Mouse (Mus musculus) neural tube, embryonic 10.5 days (tissue): Measurements from ENCODE around the gene Kdm1b.

Experiments
- DNase-seq: peaks from one replicate; pipeline ENCODE4 v3.0.0-alpha.2; 2017; ENCODE audit warnings: low spot score; ENCODE audit errors: extremely low spot score

Kdm1b gene

DNA sequence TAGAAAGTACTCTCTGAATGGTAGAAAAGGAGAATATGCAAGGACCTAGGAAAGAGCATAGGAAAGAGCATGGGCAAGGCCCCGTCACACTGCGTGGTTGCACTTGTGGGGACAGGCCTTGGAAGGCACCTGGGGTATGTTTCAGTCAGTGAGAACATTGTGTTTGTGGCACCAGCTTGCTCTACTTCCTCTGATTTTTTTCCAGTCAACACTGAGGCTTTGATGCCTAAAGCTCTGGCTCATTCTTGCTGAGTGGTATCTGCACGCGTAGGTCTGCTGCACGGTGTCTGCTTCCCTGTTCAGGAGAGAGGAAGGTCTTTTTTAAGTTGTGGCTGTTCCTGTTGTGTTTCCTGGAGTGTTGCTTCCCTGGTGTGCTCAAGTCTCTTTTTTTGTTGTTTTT lies 13.5 kb downstream of the Kdm1b start:
- no peak for DNase-seq

- DNase-seq, result no peak
These were observed 19.5 kb downstream of the Kdm1b start for GRCm38 (mm10) chr13:47062756-47063155.

GRCm38 (mm10) chr13:47063985-47064760 lies 20.9 kb downstream of the Kdm1b start:
- no peak for DNase-seq

DNA sequence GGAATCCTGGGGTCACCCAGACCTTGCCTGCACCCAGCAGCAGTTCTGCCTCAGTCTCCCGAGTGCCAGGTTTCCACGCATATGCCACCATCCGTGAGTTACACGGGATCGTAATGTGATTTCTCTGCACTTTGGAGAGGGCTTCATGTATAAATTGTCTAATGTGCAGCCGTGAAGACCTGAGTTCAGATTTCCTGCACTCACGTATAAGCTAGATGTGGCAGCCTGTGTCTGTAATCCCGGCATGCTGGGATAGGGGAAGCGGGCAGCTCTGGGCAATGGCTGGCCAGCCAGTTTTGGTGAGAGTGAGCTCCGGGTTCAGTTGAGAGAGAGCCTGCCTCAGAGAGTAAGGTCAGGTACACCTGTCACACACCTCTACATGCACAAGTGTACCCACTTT lies 23.2 kb downstream of the Kdm1b start:
- DNase-seq, result no peak

- no peak for DNase-seq
These were observed 23.7 kb downstream of the Kdm1b start for GRCm38 (mm10) chr13:47067001-47067400.

GRCm38 (mm10) chr13:47070329-47071080 lies 27.2 kb downstream of the Kdm1b start:
- no peak for DNase-seq

- DNase-seq, result no peak
These were observed 28.6 kb downstream of the Kdm1b start for GRCm38 (mm10) chr13:47071871-47072270.

- no peak for DNase-seq
These were observed 29.2 kb downstream of the Kdm1b start for GRCm38 (mm10) chr13:47072484-47072883.

- no peak for DNase-seq
These were observed 32.9 kb downstream of the Kdm1b start for GRCm38 (mm10) chr13:47076156-47076555.

DNA sequence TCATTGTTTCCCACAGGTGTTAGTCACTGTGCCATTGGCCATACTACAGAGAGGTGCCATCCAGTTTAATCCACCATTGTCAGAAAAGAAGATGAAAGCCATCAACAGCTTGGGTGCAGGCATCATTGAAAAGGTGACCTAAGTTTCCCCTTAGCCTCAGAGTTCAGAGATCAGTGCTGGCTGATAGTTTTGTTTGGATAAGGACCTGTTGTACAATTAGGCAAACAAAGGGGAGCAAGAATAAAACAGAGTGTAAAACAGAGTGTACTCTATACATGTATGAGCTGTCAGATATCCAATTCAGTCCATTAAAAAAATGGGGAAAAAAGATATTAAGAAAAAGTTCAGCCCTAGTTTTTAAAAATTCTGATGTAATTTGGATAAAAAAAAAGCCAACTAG lies 34.1 kb downstream of the Kdm1b start:
- no peak for DNase-seq

DNA sequence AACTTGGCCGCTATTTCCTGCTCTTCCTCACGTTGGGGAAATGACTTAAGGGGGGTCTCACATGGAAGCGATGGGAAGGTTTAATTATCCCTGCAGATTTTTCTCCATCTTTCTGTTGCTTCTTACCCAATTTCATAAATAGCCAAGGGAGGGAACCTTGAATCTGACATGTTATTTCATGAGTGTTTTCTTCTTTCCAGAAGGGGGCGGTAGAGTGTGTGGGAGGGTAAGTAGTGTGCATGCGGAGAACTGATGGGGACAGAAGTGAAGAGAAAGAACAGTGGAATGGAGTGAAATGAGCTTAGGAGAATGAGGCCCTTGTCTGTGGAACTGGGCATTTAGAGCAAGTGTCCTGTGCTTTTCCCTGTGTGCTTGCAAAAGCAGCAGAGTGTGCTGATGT lies 35.5 kb downstream of the Kdm1b start:
- DNase-seq, result no peak

GRCm38 (mm10) chr13:47080905-47081505 lies 37.7 kb downstream of the Kdm1b start:
- no peak for DNase-seq

- DNase-seq, result no peak
These were observed 45.1 kb downstream of the Kdm1b start for GRCm38 (mm10) chr13:47088433-47088832.

DNA sequence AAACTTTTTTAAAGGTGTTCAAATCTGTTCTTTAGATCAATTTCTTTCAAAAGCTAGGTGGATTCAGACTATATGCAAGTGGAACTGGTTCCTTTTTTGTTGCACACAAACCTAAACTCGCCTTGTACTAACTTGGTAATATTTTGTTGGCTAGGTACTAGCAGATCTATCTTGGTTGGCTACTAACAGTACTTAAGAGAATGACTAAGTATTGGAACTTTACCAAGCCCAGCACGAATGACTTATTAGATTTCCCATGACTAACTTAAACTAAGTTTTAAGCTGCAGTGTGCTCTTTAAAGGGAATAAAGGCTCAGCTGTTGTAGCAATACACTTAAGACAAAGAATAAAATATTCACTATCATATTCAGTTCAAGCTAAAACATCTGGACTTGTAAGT lies 46.0 kb downstream of the Kdm1b start:
- no peak for DNase-seq

DNA sequence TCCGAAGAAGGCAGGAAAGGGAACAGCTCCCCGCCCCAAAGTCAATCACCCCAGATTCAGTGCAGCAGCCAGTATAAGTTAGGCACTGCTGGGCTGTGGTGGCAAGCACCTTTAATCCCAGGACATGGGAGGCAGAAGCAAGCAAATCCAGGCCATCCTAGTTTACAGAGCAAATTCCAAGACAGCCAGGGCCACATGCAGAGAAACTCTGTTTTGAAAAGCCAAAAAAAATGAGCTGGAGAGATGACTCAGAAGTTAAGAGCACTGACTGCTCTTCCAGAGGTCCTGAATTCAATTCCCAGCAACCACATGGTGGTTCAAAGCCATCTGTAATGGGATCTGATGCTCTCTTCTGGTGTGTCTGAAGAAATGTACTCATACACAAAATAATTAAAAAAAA lies 50.5 kb downstream of the Kdm1b start:
- DNase-seq, result no peak

DNA sequence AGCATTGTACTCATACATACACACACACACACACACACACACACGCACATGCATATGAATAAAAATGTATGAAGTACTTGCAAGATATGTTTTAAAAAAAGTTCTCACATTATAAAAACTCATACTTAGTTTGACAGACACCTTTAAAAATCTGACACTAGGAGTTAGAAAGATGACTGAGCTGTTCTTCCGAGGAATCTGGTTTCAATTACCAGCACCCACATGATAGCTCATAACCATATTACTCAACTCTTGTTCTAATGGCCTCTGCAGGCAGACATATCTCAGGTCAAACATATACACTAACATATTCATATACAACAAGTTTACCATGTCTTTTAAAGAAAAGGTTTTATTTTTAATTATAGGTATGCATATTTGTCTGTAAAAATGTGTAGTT lies 53.3 kb downstream of the Kdm1b start:
- DNase-seq, result no peak

DNA sequence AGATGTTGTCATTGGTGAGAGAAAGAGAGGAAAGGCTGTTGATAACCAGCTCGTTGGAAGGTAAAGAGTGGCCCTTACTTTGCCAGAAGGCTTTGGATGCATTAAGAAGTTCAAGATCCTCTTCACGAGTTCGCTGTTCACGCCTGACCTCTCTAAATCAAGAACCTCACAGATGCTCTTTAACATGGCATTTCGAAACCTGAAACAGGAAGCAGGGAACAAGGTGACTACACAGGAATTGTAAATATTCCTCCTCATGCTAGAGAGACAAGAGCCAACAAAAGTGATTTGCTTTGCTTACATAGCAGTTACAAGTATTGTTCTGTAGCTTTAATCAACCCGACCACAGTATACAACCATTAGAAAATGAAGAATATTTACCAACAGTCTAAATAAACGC lies 56.0 kb downstream of the Kdm1b start:
- DNase-seq, result no peak

GRCm38 (mm10) chr13:47100587-47100986 lies 57.3 kb downstream of the Kdm1b start:
- no peak for DNase-seq

- DNase-seq, result no peak
These were observed 60.8 kb downstream of the Kdm1b start for GRCm38 (mm10) chr13:47104146-47104545.

DNA sequence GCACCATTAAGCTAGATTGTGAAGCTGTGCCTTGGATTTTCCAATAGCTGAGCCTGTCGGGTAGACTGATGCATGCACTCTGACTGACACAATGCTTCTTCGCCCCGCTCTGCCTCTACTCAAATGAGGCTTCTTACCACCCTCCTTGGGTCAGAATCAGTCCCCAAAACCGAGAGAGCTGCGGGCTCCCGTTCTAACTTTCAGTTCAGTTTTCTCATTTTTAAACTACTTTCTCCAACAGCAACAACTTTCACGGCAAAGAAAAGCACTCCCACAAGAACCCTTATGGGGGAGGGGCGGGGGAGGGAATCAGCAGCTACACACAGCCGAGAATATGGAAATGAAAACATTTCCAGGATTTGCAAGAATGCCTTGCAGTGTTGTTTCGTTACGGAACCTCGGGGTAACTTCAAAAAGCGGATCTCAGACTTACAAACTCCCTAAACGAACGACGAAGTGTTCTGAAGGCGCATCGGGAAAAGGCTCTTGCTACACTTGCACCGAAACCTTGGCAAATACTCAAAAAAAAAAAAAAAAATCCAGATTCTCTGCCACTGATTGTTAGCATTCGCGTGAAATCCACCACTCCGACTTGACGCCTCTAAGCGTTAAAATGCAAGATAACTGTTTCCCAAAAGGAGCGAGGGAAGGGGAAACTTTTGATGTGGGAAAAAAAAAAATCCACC lies 61.7 kb downstream of the Kdm1b start:
- DNase-seq, result peak; percentile 57

GRCm38 (mm10) chr13:47105711-47106579 lies 62.6 kb downstream of the Kdm1b start, which contains the start of gene Dek:
TSS of gene Dek (minus strand) at chr13:47106201.
- DNase-seq, result peak; percentile 92
